Mouse (Mus musculus) heart, embryonic 12.5 days (tissue): Measurements from ENCODE around the gene Vmn2r41. TPM values are rescaled to one million over a fixed set of nuclear protein-coding genes. Genes with fewer than 3 reads are reported as not detected.
"Not testable (repeated sequence)": the region's sequence is repeated elsewhere in the genome, so short reads cannot be mapped to it uniquely, and the experiment has no call there.

Experiments
- ATAC-seq: fragments of 200-750 bp; cut with Nextera tagmentation; 2 replicates; pipeline ENCODE4 v1.8.0; 2017; ENCODE audit warnings: moderate TSS enrichment, moderate library complexity; ENCODE audit not compliant: insufficient number of reproducible peaks, low FRiP score
- H3K27ac ChIP-seq: fragments of 300-500 bp; sonication (generic); 2 replicates; pipeline ENCODE4 v1.5.1; 2016; ENCODE audit warnings: mild to moderate bottlenecking, moderate library complexity; ENCODE audit not compliant: poor library complexity, severe bottlenecking
- H3K27me3 ChIP-seq: fragments of 300-500 bp; sonication (generic); replicated peaks from 2 replicates; pipeline ENCODE4 v1.6.1; 2016; ENCODE audit warnings: mild to moderate bottlenecking, moderate library complexity
- H3K36me3 ChIP-seq: fragments of 300-500 bp; sonication (generic); 2 replicates; pipeline ENCODE4 v1.6.1; 2016; ENCODE audit warnings: mild to moderate bottlenecking, moderate library complexity
- H3K4me1 ChIP-seq: fragments of 300-500 bp; sonication (generic); replicated peaks from 2 replicates; pipeline ENCODE4 v1.6.1; 2016; ENCODE audit warnings: mild to moderate bottlenecking
- H3K4me2 ChIP-seq: fragments of 300-500 bp; sonication (generic); 2 replicates; pipeline ENCODE4 v1.6.1; 2016; ENCODE audit warnings: mild to moderate bottlenecking, moderate library complexity
- H3K4me3 ChIP-seq: fragments of 300-500 bp; sonication (generic); 2 replicates; pipeline ENCODE4 v1.5.1; 2016; ENCODE audit warnings: mild to moderate bottlenecking
- H3K9ac ChIP-seq: fragments of 300-500 bp; sonication (generic); 2 replicates; pipeline ENCODE4 v1.6.1; 2016; ENCODE audit warnings: mild to moderate bottlenecking, moderate library complexity
- H3K9me3 ChIP-seq: fragments of 300-500 bp; sonication (generic); replicated peaks from 2 replicates; pipeline ENCODE4 v1.6.1; 2016; ENCODE audit warnings: mild to moderate bottlenecking, moderate library complexity
- WGBS: fragments of 180-500 bp; shearing (Covaris S2); methylation state at CpG from one replicate; pipeline ENCODE4 v1.1.7; 2016; 5-methylcytosine and 5-hydroxymethylcytosine counted together
- polyA plus RNA-seq: library from polyadenylated mRNA; unstranded; fragments of >200 nt; fragmentation: Nextera tagmentation; extraction: Ambion mirVana; gene quantifications from 2 replicates; pipeline ENCODE4 v1.2.1, GENCODE M21; 2016

Vmn2r41 gene
- not detected in 2 replicates for polyA plus RNA-seq

GRCm38 (mm10) chr7:8161554-8161953 lies at the start of gene Vmn2r41:
TSS of gene Vmn2r41 (minus strand) at chr7:8161654.
- not testable (repeated sequence) for H3K9ac ChIP-seq, H3K36me3 ChIP-seq, H3K9me3 ChIP-seq, ATAC-seq, H3K27ac ChIP-seq, H3K4me3 ChIP-seq, H3K4me1 ChIP-seq, H3K27me3 ChIP-seq, H3K4me2 ChIP-seq
- WGBS: no CpG with 5 or more reads among the region's 1 CpGs

GRCm38 (mm10) chr7:8200220-8200619 lies 38.8 kb upstream of the Vmn2r41 start, which contains the start of gene Vmn2r42:
TSS of gene Vmn2r42 (minus strand) at chr7:8200320.
- not testable (repeated sequence) for ATAC-seq, H3K9ac ChIP-seq, H3K4me3 ChIP-seq, H3K36me3 ChIP-seq, H3K9me3 ChIP-seq, H3K27me3 ChIP-seq, H3K4me1 ChIP-seq, H3K27ac ChIP-seq, H3K4me2 ChIP-seq
- no CpG with 5 or more reads among the region's 2 CpGs for WGBS

- not testable (repeated sequence) for H3K4me3 ChIP-seq, H3K36me3 ChIP-seq, H3K4me2 ChIP-seq, ATAC-seq, H3K27ac ChIP-seq, H3K4me1 ChIP-seq, H3K9ac ChIP-seq, H3K27me3 ChIP-seq, H3K9me3 ChIP-seq
- WGBS: 34% methylated on average over 11 of the region's 15 CpGs
These were observed 68.6 kb downstream of the Vmn2r41 start for GRCm38 (mm10) chr7:8092871-8093270.

Other genes with a start within 250 kb of the Vmn2r41 start
- not detected in 2 replicates for gene Vmn2r42, start 38.7 kb upstream of the Vmn2r41 start, polyA plus RNA-seq
- not detected in 2 replicates for gene Vmn2r43, start 98.9 kb upstream of the Vmn2r41 start, polyA plus RNA-seq
- gene Vmn2r44, start 221.7 kb upstream of the Vmn2r41 start, polyA plus RNA-seq: not detected in 2 replicates